Mouse (Mus musculus) urinary bladder, postnatal 25 days (tissue): Measurements from ENCODE around the gene Mief1.

Experiments used
- DNase-seq: peaks from one replicate; pipeline ENCODE4 v3.0.0; 2022; ENCODE audit warnings: low spot score

Gene Mief1

DNA sequence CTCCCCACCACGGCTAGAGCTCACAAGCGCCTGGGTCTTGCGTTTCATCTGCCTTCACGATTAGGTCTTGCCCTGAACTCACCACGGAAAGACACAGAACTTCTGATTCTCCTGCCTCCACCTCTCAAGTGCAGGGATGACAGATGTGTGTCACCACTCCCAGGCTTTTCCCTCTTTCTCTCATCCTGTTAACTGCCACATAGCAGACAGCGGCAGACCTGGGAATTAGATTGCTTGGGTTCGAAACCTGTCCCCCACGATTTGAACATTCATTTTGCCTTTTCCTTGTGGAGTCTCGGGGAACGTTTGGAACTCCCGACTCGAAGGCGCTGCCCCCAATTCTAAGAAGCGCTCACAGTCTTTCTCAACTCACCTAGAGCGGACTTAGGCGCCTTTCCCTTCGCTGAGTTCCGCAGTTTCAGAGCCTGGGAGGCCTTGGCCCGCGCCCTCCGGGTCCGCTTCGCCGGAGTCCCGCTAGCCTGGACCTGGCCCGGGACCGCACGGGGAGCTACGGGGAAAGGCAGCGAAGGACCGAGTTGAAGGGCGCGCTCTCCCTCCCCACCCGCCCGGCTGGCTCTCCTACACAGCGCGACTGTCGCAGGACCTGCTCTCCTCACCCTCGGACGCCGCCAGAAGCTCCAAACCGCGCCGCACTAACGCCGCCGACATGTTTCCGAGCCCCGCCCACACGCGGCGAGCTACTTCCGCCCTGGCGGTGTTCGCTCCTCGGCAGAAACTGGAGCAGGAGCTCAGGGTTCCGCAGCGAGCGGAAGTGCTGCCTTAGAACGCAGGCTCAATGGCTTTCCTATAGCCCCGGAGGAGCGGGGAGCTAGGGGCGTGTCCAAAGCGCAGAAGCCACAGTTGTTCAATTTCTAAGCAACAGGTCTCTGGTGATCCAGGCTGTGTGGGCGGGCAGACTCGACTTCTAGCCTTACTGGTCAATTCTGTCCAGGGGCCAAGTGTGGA is 30.1 kb downstream of the Mief1 start, which contains the start of gene Rps19bp1:
Rps19bp1 (minus strand) TSS at position 706 of the 966 bp plus-strand sequence.
- peak; percentile 83 for DNase-seq

GRCm38 (mm10) chr15:80266281-80266680 is 32.5 kb downstream of the Mief1 start:
- peak; percentile 57 for DNase-seq

- no peak for DNase-seq
These were observed 38.1 kb downstream of the Mief1 start for GRCm38 (mm10) chr15:80271858-80272396.

DNA sequence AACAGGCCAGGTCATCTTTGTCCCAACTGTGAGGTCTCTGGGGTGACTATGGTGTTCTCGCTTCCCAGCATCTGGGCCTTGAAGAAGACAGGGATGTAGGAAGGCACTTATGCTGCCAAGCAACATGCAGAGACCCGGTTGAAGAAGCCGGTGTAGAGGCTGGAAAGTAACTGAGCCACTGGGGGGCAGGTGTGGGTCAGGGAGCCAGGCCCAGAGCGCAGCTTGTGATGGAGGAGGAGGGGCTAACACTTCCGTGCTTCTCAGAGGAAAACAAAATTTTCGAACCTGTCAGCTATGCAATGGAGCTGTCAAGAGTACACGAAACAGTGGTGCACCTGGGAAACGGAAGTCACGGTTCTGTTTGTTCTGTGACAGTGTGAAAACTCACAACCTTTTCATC is 43.3 kb downstream of the Mief1 start:
- no peak for DNase-seq

- DNase-seq: peak; percentile 62
These were observed 43.8 kb downstream of the Mief1 start for GRCm38 (mm10) chr15:80277625-80278024.

DNA sequence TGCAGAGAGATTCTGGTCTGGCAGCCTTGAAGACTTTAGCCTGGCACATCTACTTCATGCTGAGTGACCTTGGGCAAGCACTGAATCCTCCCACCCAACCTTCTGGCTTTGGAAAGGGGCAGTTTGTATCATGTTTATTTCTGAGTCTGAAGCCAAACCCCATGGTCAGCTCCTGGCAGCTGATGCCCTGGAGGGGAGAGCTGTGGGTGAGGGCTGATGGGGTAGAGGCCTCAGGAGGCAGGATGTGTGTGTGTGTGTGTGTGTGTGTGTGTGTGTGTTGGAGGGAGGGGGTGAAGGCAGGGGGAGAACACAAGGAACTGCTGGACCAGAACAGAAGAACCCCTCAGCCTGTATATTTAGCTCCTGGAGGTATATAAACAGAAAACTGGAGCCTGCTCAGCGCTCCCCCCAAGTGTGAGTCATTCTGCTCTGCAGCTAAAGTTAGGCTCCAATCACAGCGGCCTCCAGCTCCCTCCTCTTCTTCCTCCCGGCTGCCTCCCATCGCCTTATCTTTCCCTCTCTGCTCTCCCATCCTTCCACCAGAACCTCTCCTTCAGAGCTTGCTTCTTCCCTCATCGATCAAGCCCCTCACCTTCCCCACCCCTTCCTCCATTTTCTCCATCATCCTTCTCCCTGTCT is 44.4 kb downstream of the Mief1 start:
- DNase-seq: no peak

- DNase-seq: no peak
These were observed 45.2 kb downstream of the Mief1 start for GRCm38 (mm10) chr15:80279053-80279452.

DNA sequence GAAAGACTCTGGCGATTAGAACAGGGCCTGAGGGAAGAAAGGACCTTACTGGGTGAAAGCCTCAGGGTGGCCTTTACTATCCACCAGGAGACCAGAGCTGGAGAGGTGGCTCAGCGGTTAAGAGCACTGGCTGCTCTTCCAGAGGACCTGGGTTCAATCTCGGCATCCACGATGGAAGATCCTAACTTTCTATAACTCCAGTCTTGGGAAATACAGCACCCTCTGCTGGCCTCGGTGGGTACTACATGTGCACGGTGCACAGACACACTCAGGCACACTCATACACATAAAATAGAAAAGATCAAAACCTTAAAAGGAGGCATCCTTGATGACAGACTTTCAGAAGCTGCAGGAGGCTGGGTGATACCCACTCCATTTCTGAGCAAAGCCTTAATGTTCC is 46.8 kb downstream of the Mief1 start:
- DNase-seq: no peak

- no peak for DNase-seq
These were observed 53.1 kb downstream of the Mief1 start, which contains the start of gene Cacna1i for GRCm38 (mm10) chr15:80286851-80287415. Gene Cacna1i, plus strand, starts transcription at chr15:80287238.

DNA sequence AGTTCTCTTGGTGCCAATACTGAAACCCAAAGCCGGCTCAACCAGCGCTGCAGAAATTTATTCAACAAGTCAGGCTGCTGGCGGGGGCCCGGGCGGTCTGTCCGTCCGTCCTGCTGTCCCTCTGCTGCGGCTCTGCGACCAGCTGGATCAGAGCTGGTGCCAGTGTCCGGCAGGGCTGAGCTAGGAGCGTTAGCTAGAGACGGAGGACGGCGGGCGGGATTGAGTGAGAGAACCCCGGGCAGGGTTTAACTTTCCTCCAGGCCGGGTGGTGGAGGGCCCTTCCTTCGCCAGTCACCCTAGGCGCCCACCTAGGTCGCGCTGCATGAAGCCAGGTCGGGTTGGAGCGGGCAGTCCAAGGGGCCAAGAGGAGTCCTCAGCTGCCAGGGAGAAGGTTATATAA is 54.2 kb downstream of the Mief1 start:
- no peak for DNase-seq

- DNase-seq: peak; percentile 46
These were observed 55.6 kb downstream of the Mief1 start for GRCm38 (mm10) chr15:80289436-80289835.

- DNase-seq: no peak
These were observed 63.3 kb downstream of the Mief1 start for GRCm38 (mm10) chr15:80297146-80297545.
